9 mouse cellular contexts compared by ENCODE assay signal in the genomic region with DNA sequence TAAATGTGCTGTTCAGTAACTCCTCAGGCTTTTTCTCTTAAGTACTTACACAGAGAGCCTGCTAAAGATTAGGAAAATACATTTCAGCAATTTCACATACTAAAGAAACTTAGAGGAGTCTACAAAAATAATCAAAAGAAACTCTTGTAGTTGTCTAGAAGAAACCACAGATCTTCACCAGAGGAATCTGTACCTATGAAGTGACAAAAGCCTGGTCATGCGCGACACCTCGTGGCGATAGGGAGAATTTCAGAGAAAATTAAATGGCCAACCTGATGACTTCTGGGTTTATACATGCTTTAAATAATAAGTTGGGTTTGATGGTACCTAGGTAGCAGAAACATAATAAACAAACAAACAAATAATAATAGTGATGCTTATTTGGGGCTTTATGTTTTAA.
A peak's percentile ranks its signal among the peaks of the same experiment; 100 is the strongest.
DNase-seq lines count a peak whose midpoint lies in the region; ATAC-seq and TF ChIP-seq lines count a peak whose summit lies in the region.
"Had no signal": no experiment of that assay in that cellular context is flagged by ENCODE, and none has a peak within 500 bp of the region (broad histone marks: within the 10 kb centered on the region; RNA-seq: fewer than 3 reads in every experiment).

No protein-coding gene starts in this region.

- H3K4me1 ChIP-seq in CH12.LX (ENCODE audit: control insufficient read depth in 1 of 2, insufficient read depth in 2 of 2) = no peaks in the 10 kb centered on the region
- H3K4me1 ChIP-seq in forebrain, embryonic 14.5 days (ENCODE audit: control insufficient read depth, insufficient read depth, low read length) = no peaks in the 10 kb centered on the region
- no peaks in the 10 kb centered on the region for H3K4me1 ChIP-seq in limb, embryonic 11.5 days (ENCODE audit: control insufficient read depth, insufficient read depth, low read length)
- H3K4me1 ChIP-seq: limb, embryonic 12.5 days had no signal

- no peak for TF ChIP-seq EP300 in CH12.LX (IDR thresholded peaks at IDR 0.05; ENCODE audit: low read length)

- no peak overlapping the region for H3K4me2 ChIP-seq in CH12.LX (ENCODE audit: insufficient read depth, low read depth, poor library complexity, severe bottlenecking)
- no peak overlapping the region for H3K4me2 ChIP-seq in forebrain, embryonic 14.5 days (ENCODE audit: low read length)
- H3K4me2 ChIP-seq in limb, embryonic 11.5 days (ENCODE audit: low read depth, severe bottlenecking) = no peak overlapping the region
- H3K4me2 ChIP-seq: limb, embryonic 12.5 days had no signal

- DNase-seq in 416B (ENCODE audit: low read depth) (peak; percentile 62), CH12.LX (ENCODE audit: extremely low read depth) (peak; percentile 59)
- DNase-seq in c-Kit-negative CD71-positive TER-119-positive erythroid progenitor cells, embryonic 14.5 days (ENCODE audit: low read depth, low spot score) = peak; percentile 4
- peak; percentile 73 for DNase-seq in forebrain, embryonic 14.5 days (ENCODE audit: low spot score)
- DNase-seq in kidney, adult 8-10 months = peak; percentile 35 to 60
- DNase-seq in limb, embryonic 11.5 days (ENCODE audit: low spot score) = peak; percentile 64
- DNase-seq in retina, postnatal 1 day = peak; percentile 66

- TF ChIP-seq CTCF in CH12.LX (conservative IDR thresholded peaks at IDR 0.05 in 1 of 2, IDR thresholded peaks at IDR 0.05 in 1 of 2; ENCODE audit: low read depth in 2 of 2, low read length in 2 of 2) = peak in 1 of 2 experiments; percentile 76; a peak in 2 of 4 replicates

- dilution Hi-C loops in CH12.LX (cut with MboI; ENCODE audit: extremely low pct_ligation_motif_present, extremely low pct_unique_long_range_greater_than_20kb, low sequenced_read_pairs) = no loop called here

- no peaks in the 10 kb centered on the region for H3K79me2 ChIP-seq in CH12.LX (replicated peaks; ENCODE audit: control insufficient read depth, extremely low read depth, insufficient read depth, poor library complexity, severe bottlenecking)

- H3K27ac ChIP-seq in CH12.LX (ENCODE audit: insufficient read depth, low read depth) = no peak overlapping the region
- no peak overlapping the region for H3K27ac ChIP-seq in forebrain, embryonic 14.5 days (ENCODE audit: low read depth, low read length)
- H3K27ac ChIP-seq in limb, embryonic 11.5 days (replicated peaks; ENCODE audit: low read depth, low read length) = no peak overlapping the region
- H3K27ac ChIP-seq: limb, embryonic 12.5 days had no signal

- no peaks in the 10 kb centered on the region for H3K27me3 ChIP-seq in CH12.LX (replicated peaks)
- no peaks in the 10 kb centered on the region for H3K27me3 ChIP-seq in forebrain, embryonic 14.5 days (replicated peaks; ENCODE audit: control insufficient read depth, insufficient read depth, low read length)
- H3K27me3 ChIP-seq in limb, embryonic 11.5 days (ENCODE audit: control insufficient read depth, insufficient read depth, low read length) = no peaks in the 10 kb centered on the region

- H3K4me3 ChIP-seq in CH12.LX (replicated peaks in 1 of 3; ENCODE audit: low read depth in 2 of 3, low read length in 2 of 3, poor library complexity in 1 of 3) = no peak overlapping the region
- H3K4me3 ChIP-seq in forebrain, embryonic 14.5 days (ENCODE audit: low read depth, low read length) = no peak overlapping the region
- H3K4me3 ChIP-seq in limb, embryonic 11.5 days (ENCODE audit: low read depth, low read length) = no peak overlapping the region
- H3K4me3 ChIP-seq: limb, embryonic 12.5 days had no signal

- no peaks in the 10 kb centered on the region for H3K9me3 ChIP-seq in CH12.LX (replicated peaks; ENCODE audit: low read length)
- H3K9me3 ChIP-seq in forebrain, embryonic 14.5 days (replicated peaks; ENCODE audit: control insufficient read depth, low read length) = no peaks in the 10 kb centered on the region
- H3K9me3 ChIP-seq in limb, embryonic 11.5 days (ENCODE audit: control insufficient read depth, low read length) = no peaks in the 10 kb centered on the region
- H3K9me3 ChIP-seq: limb, embryonic 12.5 days had no signal

- no peak for TF ChIP-seq POLR2A in CH12.LX (IDR thresholded peaks at IDR 0.05; ENCODE audit: low read depth, low read length)

- peak; percentile 82 for TF ChIP-seq RAD21 in CH12.LX (IDR thresholded peaks at IDR 0.05; ENCODE audit: low read depth, low read length)

- ATAC-seq in forebrain, embryonic 14.5 days = peak; percentile 57; the same call in 1 of the 2 replicates
- ATAC-seq in limb, embryonic 11.5 days (ENCODE audit: insufficient number of reproducible peaks, low FRiP score, low TSS enrichment, low read depth) = no peak
- no peak for ATAC-seq in erythroid progenitor cell, adult 5-6 weeks (replicated peaks; ENCODE audit: low FRiP score, poor library complexity, severe bottlenecking)

- 0% methylated on average over 4 of the region's 4 CpGs for WGBS in forebrain, embryonic 14.5 days
- under 1% methylated on average over 4 of the region's 4 CpGs for WGBS in limb, embryonic 11.5 days

- no peak overlapping the region for H3K9ac ChIP-seq in CH12.LX (ENCODE audit: insufficient read depth, low read depth)
- H3K9ac ChIP-seq in forebrain, embryonic 14.5 days (ENCODE audit: low read length) = no peak overlapping the region
- no peak overlapping the region for H3K9ac ChIP-seq in limb, embryonic 11.5 days (ENCODE audit: low read length)
- H3K9ac ChIP-seq: limb, embryonic 12.5 days had no signal

- H3K36me3 ChIP-seq in CH12.LX (replicated peaks in 1 of 2; ENCODE audit: control insufficient read depth in 1 of 2, insufficient read depth in 1 of 2, low read length in 1 of 2) = no peaks in the 10 kb centered on the region
- H3K36me3 ChIP-seq in forebrain, embryonic 14.5 days (ENCODE audit: control insufficient read depth, insufficient read depth, low read length) = no peaks in the 10 kb centered on the region
- H3K36me3 ChIP-seq in limb, embryonic 11.5 days (ENCODE audit: control insufficient read depth, insufficient read depth, low read length) = no peaks in the 10 kb centered on the region
- H3K36me3 ChIP-seq: limb, embryonic 12.5 days had no signal

- in situ Hi-C loops in CH12.LX (cut with MboI; ENCODE audit: low pct_ligation_motif_present, low pct_unique_long_range_greater_than_20kb, low sequenced_read_pairs) = loop anchor here (5.0 kb wide), 1 partner anchor 157 kb away; no protein-coding TSS in a partner anchor

TF ChIP-seq in CH12.LX, 34 proteins besides CTCF, POLR2A, EP300 and RAD21:
- no peak for TF ChIP-seq NELFE (IDR thresholded peaks at IDR 0.05; ENCODE audit: low read depth, low read length)
- TF ChIP-seq SMC3 (IDR thresholded peaks at IDR 0.05; ENCODE audit: low read depth, low read length) = peak; percentile 65

Comparison
In these comparisons a context has a peak if more than half of its experiments do, and no peak if none do; other contexts are left out.
1. DNase-seq: peak in every context shown above with its lines; median percentile 73 in forebrain, embryonic 14.5 days; 66 in retina, postnatal 1 day; 64 in limb, embryonic 11.5 days; 62 in 416B; 59 in CH12.LX; 48 in kidney, adult 8-10 months; 4 in c-Kit-negative CD71-positive TER-119-positive erythroid progenitor cells, embryonic 14.5 days.